Mouse (Mus musculus): Measurements from ENCODE around the gene Ubb. TPM values are rescaled to one million over a fixed set of nuclear protein-coding genes. Genes with fewer than 3 reads are reported as not detected.
"Not testable (repeated sequence)": the region's sequence is repeated elsewhere in the genome, so short reads cannot be mapped to it uniquely, and the experiment has no call there.

Gene Ubb
- polyA plus RNA-seq (2012; rRNA removed) = 3,321 and 3,429 TPM in 2 replicates

DNA sequence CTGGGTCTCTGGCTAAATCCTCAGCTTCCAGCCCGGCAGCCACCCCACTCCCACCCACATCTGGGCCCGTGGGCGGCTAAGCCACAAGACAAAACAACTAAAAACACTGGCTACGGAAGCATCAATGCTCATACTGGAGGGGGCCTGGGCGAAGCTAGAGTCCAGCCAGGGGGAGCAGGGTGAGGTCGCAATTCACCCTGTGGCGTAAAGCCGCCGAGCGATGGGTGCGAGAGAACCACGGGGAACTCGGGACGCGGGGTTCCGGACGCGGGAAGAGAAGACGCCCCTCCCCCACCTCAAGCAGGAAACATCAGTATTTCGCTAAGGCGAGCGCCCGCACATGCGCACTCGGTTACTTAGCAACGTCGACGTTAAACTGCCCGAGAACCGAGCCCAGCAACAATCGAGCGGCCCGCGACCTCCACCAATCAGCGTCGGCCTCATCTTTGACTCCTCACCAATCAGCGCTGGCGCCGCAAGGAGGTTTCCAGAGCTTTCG is at the start of gene Ubb:
Gene Ubb, plus strand, starts transcription at position 445 of the 499 bp plus-strand sequence.
- DNase-seq (ENCODE audit: extremely low spot score in 1 of 2, low spot score in 1 of 2) = peak; percentile 99 to 100

DNA sequence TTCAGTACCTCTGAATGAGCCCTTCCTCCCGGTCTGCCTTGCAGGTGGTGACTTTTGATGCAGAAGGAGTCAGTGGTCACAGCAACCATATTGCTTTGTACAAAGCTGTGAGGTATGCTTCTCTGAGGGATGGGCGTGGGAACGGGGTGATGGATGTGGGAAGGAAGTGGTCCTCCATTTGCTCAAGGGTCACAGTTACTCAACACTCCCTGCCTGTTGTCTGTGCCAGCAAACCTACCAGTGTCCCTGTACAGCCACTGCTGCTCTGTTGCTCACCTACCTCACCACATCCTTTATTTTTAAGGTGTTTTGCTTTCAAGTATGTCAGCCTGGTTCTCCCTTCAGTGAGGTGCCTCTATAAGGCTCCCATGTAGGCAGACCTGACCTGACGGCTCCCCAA is 43.3 kb upstream of the Ubb start:
- no peak for DNase-seq (ENCODE audit: extremely low spot score in 1 of 2, low spot score in 1 of 2)

DNA sequence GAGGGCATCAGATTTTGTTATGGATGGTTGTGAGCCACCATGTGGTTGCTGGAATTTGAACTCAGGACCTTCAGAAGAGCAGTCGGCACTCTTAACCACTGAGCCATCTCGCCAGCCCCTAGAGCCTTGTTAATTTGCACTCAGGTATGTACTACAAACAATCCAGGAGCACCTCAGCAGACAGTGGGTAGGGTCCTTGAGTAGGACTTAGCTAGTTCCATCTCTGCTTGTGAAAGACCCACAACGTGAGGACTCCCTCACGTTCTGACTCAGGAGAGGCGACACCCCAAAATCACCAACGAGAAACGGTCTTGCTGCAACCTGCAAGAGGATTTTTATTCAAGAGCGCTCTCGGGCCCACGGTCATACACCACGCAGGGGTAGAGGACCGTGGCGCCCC is 42.6 kb upstream of the Ubb start:
- DNase-seq (ENCODE audit: extremely low spot score in 1 of 2, low spot score in 1 of 2) = not testable (repeated sequence)

DNA sequence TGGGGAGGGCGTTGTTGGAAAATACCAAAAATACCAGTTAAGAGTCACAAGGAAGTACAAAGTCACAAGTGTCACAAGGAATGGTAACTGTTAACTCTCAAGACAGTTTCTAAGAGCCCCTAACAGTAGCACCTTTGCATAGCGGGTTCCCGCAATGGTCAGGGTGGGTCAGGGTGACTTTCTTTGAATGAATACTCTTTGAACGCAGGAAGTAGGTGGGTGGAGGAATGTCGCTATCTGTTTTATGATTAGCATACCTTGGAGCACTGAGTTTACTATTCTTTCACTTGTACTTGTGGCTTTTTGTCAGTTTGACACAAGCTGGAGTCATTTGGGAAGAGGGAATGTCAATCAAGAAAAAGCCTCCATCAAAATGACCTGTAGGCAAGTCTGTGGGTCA is 42.2 kb upstream of the Ubb start:
- not testable (repeated sequence) for DNase-seq (ENCODE audit: extremely low spot score in 1 of 2, low spot score in 1 of 2)

DNA sequence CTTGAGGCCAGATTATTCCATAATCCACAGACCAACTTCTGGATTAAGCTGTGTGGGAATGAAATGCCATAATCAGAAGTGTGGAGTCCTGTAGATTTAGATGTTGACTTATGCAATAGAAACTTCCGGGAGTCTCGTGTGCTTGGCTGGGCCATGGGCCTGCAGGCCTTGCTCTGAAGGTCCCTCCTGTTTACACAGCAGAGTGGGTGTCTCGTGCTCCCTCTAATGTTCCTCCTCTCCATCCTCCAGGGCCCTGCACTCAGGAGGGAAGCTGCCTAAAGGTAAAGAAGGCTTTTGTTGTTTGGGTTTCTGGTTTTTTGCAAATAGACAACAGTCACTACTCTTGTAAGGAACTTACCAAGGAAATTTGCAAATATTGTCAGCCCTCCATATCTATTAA is 41.4 kb upstream of the Ubb start:
- no peak for DNase-seq (ENCODE audit: extremely low spot score in 1 of 2, low spot score in 1 of 2)

DNA sequence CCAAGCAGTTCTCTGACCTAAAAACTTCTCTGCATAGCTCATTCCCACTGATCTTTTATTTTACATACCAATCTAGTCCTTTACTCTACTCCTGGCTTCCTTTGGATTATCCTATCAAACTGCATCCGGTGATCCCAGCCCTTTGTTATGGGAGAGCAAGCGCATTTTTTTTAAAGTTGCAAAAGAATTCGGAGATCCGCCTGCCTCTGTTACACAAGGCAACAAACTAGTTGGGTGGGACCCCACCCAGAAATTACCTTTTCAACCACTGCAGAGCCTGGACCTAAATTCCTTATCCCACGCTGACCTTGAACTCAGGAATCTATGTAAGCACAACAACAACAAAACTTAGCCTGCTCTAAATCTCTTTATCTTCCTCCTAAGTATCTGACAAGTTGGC is 40.0 kb upstream of the Ubb start:
- DNase-seq (ENCODE audit: extremely low spot score in 1 of 2, low spot score in 1 of 2) = no peak

DNA sequence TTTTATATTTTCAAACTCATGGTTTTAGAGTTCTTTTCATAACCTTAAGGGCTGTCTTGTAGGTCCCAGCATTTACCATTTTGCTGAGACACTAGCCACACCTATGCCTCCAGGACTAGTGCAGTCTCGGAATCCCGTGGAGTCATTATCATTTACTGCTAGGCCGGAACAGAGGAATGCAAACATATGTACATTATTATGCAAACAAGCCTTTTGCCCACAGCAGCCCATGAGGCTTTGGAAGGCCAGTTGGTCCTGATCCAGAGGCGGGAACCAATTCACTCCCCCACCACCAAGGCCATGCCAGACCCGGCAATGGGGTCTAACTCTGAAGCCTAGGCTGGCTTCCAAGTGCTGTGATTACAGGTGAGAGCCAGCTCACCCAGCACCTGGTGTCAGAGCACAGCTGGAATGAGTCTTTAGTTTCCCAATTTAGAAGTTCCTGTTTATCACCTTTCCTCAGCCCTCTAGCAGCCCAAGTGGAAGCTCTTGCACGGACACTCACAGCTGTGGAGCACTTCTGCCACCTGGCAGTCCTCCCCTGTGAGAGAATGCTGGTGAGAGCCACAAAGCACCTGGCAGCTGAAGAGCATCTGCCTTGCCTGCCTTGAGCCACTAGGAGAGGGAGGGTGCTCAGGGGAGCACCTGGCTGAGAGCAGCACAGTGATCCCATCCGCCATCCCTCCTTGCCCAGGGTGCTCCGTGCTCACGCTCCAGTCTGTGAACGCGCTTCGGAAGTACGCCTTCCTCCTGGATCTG is 39.3 kb upstream of the Ubb start:
- no peak for DNase-seq (ENCODE audit: extremely low spot score in 1 of 2, low spot score in 1 of 2)

DNA sequence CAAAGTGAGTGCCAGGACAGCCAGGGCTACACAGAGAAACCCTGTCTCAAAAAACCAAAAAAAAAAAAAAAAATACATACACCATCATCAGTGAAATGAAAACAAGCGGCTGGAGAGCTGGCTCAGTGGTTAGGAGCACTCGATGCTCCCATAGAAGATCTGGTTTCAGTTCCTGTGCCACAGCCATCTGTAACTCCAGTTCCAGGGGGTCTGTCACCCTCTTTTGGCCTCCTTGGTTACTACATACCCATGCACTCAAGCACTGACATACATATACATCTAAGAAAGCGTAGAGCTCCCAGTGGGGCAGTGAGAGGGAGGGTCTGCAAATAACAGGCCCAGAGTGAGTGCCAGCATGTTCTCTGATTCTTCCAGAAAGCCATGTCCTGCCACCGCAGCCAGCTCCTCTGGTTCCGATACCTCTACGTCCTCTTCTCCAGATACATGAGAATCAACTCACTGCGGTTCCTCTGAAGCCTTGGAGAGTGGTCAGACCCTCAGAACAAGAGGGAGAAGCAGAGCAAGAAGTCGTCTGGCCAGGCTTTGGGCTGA is 38.4 kb upstream of the Ubb start:
- DNase-seq (ENCODE audit: extremely low spot score in 1 of 2, low spot score in 1 of 2) = no peak

DNA sequence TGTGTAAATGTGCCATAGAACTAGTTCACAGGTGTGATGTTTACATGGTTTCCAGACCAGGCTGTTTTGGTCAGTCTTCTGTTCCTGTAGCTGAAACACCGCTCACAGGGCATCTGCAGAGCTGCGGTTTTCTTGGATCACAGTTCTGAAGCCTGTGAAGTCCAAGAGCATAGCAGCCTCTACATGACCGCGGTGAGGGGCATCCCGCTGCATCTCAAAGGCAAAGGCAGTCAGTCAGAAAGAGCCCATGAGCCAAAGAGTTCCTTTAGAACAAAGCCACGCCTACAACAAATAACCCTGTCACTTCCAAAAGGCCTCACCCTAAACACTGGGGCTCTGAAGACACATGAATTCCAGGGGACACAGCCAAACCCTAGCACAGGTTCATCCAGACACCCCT is 37.7 kb upstream of the Ubb start:
- no peak for DNase-seq (ENCODE audit: extremely low spot score in 1 of 2, low spot score in 1 of 2)

DNA sequence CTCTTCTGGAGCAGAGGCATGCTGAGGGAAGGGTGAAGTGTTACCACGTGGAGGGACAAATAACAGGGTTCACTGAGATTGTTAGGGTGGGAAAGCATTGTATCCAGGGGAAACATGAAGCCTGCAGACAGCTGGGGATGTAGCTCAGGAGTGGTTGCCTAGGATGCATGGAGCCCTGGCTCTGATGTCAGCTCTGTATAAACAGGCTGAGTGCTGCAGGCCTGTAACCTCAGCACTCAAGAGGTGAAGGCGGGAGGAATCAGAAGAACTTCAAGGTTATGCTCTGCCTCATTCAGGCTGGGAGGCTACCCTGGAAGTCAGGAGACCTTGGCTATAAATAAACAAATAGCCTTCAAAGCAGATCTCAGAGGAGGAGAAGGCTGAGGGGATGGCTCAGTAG is 32.0 kb upstream of the Ubb start:
- no peak for DNase-seq (ENCODE audit: extremely low spot score in 1 of 2, low spot score in 1 of 2)

DNA sequence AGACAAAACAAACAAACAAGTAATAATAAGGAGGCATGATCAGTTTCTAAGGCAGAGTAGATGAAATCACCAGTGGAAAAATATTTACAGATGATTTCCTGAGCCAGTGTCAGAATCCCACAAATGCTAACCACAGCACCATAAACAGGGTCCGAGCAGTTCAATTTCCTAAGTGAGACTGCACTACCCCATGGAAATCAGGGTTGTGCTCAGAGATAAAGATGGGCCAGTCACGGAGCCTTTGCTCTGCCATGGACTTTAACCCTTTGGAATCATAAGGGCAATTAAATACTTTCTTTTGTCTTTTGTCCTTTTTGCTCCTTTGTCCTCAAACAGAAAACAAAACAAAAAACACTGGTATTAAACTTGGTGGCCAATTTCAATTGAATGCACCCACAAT is 28.7 kb upstream of the Ubb start:
- no peak for DNase-seq (ENCODE audit: extremely low spot score in 1 of 2, low spot score in 1 of 2)

DNA sequence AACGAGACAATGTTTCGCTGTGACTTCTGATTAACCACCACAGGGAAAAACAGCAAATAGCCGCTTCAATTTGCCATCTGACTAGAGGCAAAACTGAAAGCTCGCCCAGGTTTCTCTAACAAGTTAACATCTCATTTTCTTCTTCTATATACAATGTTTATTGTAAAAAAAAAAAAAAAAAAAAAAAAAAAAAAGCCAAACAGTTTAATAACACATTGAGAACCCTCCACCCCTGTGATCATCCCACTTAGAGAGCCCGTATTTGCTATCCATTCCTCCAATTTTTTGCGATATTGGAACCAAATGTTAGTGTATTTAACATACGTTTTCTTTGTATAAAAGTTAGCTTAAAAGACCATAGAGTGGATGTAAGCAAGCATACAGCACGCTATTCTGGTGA is 13.9 kb upstream of the Ubb start:
- no peak for DNase-seq (ENCODE audit: extremely low spot score in 1 of 2, low spot score in 1 of 2)

DNA sequence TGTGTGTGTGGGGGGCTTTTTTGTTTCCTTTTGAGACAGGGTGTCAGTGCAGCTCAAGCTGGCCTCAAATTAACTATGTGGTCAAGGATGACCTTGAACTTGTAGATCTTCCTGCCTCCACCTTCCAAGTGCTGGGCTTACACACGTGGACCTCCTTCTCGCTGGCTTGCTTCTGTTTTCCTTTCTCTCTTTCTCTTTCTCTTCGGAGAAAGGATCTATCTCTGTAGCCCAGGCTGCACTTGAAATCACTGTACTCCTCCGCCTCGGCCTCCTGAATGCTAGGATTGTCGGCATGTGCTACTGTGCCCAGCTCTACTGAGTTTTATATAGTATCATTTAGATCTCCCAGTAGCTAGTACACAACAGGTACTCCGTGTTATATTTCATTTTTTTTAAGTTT is 13.4 kb upstream of the Ubb start:
- DNase-seq (ENCODE audit: extremely low spot score in 1 of 2, low spot score in 1 of 2) = no peak

DNA sequence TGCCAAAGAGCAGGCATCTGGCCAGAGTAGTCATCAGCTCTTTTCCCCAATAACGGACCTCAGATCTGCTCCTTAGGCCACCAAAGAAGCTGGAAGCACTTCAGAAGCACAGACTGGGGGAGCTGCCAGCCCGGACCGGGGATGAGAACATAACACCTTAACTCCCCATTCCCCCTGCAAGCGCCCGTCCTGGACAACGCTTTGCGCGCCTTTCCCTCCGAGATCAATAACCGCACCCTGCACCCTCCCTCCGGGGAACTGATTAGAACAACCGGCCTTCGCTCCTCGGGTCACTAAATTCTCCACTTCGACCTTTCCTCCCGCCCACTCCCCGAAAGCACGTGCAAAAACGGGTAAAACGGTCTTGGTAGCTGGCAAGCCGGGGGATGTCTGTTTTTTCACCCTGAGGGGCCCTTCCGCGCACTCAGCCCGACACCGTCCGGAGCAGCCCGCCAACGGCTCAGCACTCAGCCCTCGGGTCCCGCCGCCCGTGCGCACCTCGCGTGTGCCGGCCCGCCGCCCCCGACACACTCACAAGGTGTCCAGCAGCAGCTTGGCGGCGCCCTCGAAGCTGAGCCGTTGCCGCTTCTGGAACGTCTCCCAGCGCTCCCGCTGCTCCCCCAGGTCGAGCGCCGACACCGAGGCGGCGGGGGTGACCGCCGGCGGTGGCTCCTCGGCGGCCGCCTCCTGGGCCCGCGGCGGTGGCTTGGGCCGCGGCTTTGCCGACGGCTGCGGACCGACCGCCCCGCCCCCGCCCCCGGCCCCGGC is 12.5 kb upstream of the Ubb start:
- DNase-seq (ENCODE audit: extremely low spot score in 1 of 2, low spot score in 1 of 2) = peak in 1 of 2 experiments; percentile 42

DNA sequence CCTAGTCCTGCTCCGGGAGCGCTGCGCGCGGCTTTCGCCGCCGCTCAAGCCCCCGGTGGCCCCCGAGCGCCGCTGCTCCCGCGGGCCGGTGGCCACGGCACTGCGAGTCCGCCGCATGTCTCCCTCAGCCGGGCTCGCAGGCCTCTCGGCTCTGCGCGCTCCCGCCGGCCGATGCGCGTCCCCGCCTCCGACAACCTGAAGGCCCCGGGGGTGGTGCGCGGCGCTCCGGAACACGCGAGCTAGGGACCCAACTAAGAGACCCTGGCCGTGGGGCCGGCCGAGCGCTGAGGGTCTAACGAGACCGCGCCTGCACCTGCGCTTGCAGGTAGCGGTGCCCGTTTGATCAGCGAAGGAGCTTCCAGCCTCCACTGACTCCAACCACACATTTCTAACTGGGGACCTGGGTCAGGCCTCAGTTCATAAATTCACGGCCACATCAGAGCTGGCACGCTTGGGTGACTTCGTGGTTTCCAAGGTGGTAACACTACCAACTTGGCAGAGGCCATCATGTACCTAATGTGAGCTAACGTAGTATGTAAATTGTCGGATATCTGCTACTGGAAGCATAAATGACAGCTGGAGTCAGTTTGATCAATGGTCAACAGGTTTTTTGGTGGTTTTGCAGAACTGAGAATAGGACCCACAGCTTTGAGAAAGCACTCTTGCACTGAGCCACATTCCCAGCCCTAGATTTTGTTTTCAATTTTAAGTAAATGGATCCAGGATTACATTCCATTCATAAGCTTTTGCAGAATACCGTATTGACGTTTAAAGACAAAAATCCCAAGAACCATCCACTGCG is 11.7 kb upstream of the Ubb start, which contains the start of gene Cenpv:
Gene Cenpv, minus strand, starts transcription at position 173 of the 802 bp plus-strand sequence.
- peak in 1 of 2 experiments; percentile 72 for DNase-seq (ENCODE audit: extremely low spot score in 1 of 2, low spot score in 1 of 2)

DNA sequence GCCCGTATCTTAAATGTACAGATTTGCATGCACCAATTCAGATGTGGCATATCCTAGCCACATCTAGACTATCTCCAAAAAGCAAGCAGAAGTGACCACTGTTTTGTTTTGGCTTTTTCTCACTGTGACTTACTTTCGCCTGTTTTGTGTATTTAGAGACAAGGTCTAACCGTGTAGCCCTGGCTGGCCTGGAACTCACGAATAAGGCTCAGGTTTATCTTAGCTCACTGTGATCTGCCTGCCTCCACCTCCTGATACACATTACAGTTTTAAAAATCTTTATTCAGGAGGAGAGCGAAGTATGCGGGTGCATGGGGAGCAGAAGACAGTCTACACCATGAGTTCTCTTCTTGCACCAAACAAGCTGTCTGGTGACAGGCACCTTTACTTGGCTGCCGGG is 10.8 kb upstream of the Ubb start:
- DNase-seq (ENCODE audit: extremely low spot score in 1 of 2, low spot score in 1 of 2) = no peak

DNA sequence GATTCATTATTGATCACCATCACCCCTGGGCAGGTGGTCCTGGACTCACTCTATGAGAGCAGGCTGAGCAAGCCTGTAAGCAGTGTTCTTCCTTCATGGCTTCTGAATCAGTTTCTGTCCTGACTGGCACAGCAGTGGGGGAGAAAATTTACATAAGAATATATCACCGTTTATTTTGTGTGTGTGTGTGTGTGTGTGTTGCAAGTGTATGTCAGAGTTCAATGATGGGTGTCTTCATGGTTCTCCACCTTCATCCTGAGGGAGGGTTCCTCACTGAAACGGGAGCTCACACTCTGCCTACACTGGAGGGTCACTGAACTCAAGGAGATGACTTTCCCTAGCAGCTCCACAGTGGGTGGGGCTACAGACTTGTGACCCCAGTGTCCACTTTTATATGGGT is 10.0 kb upstream of the Ubb start:
- no peak for DNase-seq (ENCODE audit: extremely low spot score in 1 of 2, low spot score in 1 of 2)

DNA sequence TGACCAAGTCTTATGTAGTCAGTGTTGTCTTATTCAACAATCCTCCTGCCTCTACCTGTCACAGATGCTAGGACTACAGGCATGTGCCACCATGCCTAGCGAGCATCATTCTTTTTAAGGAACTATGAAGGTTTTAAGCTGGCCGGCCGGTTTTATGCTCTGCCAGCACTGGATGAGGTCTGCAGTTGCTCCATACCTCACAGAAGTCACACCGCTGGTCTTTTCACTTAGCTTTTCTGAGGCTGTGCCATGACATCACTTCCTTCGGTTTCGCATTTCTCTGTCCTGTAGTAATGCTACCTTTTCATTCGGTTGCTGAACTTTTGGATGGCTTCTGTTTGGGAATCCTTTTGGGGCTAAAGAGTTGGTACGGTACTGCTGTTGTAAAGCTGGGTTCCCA is 9.4 kb upstream of the Ubb start:
- DNase-seq (ENCODE audit: extremely low spot score in 1 of 2, low spot score in 1 of 2) = no peak

DNA sequence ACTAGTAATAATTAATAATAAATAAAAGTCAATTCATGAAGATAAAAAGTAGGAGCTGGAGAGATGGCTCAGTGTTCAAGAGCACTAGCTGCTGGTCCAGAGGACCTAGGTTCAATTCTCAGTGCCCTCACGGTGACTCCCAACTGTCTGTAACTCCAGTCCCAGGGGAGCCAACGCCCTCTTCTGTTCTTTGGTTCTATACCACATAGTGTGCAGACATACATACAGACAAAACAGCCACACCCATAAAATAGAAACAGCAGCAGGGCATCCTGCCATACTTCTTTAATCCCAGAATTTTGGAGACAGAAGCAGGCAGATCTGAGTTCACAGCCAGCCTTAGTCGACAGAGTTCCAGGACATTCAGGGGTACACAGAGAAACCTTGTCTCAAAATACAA is 7.0 kb upstream of the Ubb start:
- no peak for DNase-seq (ENCODE audit: extremely low spot score in 1 of 2, low spot score in 1 of 2)

DNA sequence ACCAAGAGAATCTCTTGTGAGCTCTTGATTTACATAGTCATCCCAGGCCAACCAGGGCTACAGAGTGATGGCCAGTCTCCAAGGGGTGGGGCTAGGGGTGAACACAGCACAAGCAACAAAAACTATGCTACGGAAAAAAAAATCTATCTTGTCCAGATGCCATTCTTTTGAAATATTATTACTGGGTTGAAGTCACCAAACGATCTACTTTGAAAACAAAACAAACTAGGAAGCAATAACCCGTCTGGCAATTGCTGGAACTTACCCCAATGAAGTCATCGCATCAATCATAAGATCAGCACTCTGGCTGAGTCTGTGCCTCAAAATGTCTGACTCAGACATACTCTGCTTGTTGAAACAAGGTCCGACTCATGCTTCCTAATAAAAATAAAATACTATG is 1.2 kb upstream of the Ubb start:
- DNase-seq (ENCODE audit: extremely low spot score in 1 of 2, low spot score in 1 of 2) = peak in 1 of 2 experiments; percentile 56

DNA sequence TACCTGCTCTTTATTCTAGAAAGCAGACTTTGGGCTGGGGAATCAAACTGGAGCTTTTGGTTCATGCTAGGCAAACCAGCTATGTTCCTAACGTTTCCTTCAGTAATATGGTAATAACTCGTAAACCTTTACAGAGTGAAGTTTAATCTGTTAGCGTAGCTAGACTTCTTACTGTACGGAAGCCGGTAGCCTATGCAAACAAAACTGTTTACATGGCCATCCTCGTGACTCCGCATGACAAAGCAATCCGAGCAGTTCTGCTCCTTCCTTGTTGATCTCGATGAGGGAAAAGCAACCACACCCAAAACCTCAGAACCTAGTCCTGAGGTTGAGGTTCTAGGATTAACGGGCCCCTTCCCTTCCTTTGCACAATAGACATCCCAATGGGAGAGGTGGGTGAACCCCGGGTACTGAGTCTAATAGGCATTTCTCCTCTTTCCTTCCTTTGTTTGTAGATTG is 715 bp upstream of the Ubb start:
- DNase-seq (ENCODE audit: extremely low spot score in 1 of 2, low spot score in 1 of 2) = peak in 1 of 2 experiments; percentile 65
